In genomic region chr11:96350791-96351190, GRCm38 (mm10) we compare ENCODE assay signal across 15 mouse cellular contexts. TPM values are rescaled to one million over a fixed set of nuclear protein-coding genes. Genes with fewer than 3 reads are reported as not detected.
DNase-seq lines count a peak whose midpoint lies in the region; ATAC-seq and TF ChIP-seq lines count a peak whose summit lies in the region.
"Had no signal": no experiment of that assay in that cellular context is flagged by ENCODE, and none has a peak within 500 bp of the region (broad histone marks: within the 10 kb centered on the region; RNA-seq: fewer than 3 reads in every experiment).

No protein-coding gene starts in this region.

- H3K9ac ChIP-seq in lung, postnatal 0 days (replicated peaks; ENCODE audit: low read depth): no peak overlapping the region

- 0 out of 2 replicates have a peak overlapping the region, but pooled peaks have one; percentile 78 for H3K4me3 ChIP-seq in heart, embryonic 10.5 days
- H3K4me3 ChIP-seq in lung, postnatal 0 days (ENCODE audit: low read depth, low read length): no peak overlapping the region
- H3K4me3 ChIP-seq in limb, embryonic 10.5 days: peak overlapping the region; percentile 63

- no peaks in the 10 kb centered on the region for H3K9me3 ChIP-seq in heart, embryonic 10.5 days
- H3K9me3 ChIP-seq in lung, postnatal 0 days (ENCODE audit: low read length): no peaks in the 10 kb centered on the region
- H3K9me3 ChIP-seq in limb, embryonic 10.5 days (replicated peaks): no peaks in the 10 kb centered on the region

- 41% methylated on average over 2 of the region's 2 CpGs for WGBS in heart, embryonic 10.5 days
- 63% methylated on average over 2 of the region's 2 CpGs for WGBS in lung, postnatal 0 days
- WGBS in limb, embryonic 10.5 days: 7% methylated on average over 2 of the region's 2 CpGs

- peak overlapping the region; percentile 95 for H3K27ac ChIP-seq in heart, embryonic 10.5 days
- H3K27ac ChIP-seq in lung, postnatal 0 days (ENCODE audit: low read length): peak overlapping the region; percentile 79
- H3K27ac ChIP-seq in limb, embryonic 10.5 days: peak overlapping the region; percentile 94

- no peak for TF ChIP-seq EP300 in lung, postnatal 0 days (IDR thresholded peaks at IDR 0.05)

- ATAC-seq in lung, postnatal 0 days: no peak

- TF ChIP-seq CTCF in lung, postnatal 0 days (IDR thresholded peaks at IDR 0.05): no peak

- H3K36me3 ChIP-seq in heart, embryonic 10.5 days: no peaks in the 10 kb centered on the region
- no peaks in the 10 kb centered on the region for H3K36me3 ChIP-seq in lung, postnatal 0 days (ENCODE audit: insufficient read depth, low read length)
- peaks cover 5% of the 10 kb centered on the region; the same call in 1 of the 2 replicates for H3K36me3 ChIP-seq in limb, embryonic 10.5 days

- peaks cover 91% of the 10 kb centered on the region for H3K27me3 ChIP-seq in heart, embryonic 10.5 days (ENCODE audit: insufficient read depth, poor library complexity, severe bottlenecking)
- peaks cover 12% of the 10 kb centered on the region; the same call in 1 of the 2 replicates for H3K27me3 ChIP-seq in lung, postnatal 0 days (replicated peaks; ENCODE audit: insufficient read depth, low read length)
- peaks cover 77% of the 10 kb centered on the region for H3K27me3 ChIP-seq in limb, embryonic 10.5 days (ENCODE audit: low read depth, poor library complexity, severe bottlenecking)

- no peak for DNase-seq in heart, embryonic 10.5 days (ENCODE audit: low spot score)
- DNase-seq in heart, adult 18-20 months: no peak
- DNase-seq in lung, postnatal 0 days (ENCODE audit: low spot score): no peak
- DNase-seq in lung, postnatal 10 days: no peak
- peak; percentile 50 for DNase-seq in limb, embryonic 10.5 days (ENCODE audit: low spot score)
- DNase-seq in yolk sac, embryonic 10.5 days (ENCODE audit: low spot score): no peak
- DNase-seq in left cerebral cortex, adult 9 months (ENCODE audit: low spot score in 2 of 2): no peak
- no peak for DNase-seq in frontal cortex, postnatal 10 days (ENCODE audit: low spot score in 2 of 2)
- DNase-seq: cerebellum, adult 9-11 months; gastrocnemius, adult 2 months; heart, postnatal 10 days; layer of hippocampus, adult 9-11 months had no signal

- H3K4me2 ChIP-seq in lung, postnatal 0 days (replicated peaks; ENCODE audit: low read depth, low read length): peak overlapping the region; percentile 63; the same call in 1 of the 2 replicates

- peaks cover 65% of the 10 kb centered on the region for H3K4me1 ChIP-seq in heart, embryonic 10.5 days
- peaks cover 6% of the 10 kb centered on the region; the same call in 1 of the 2 replicates for H3K4me1 ChIP-seq in lung, postnatal 0 days (ENCODE audit: insufficient read depth, low read depth, low read length)
- peaks cover 83% of the 10 kb centered on the region for H3K4me1 ChIP-seq in limb, embryonic 10.5 days

RNA-seq across cellular contexts. Expression of gene Hoxb2, which starts 0.5 kb away (rescaled TPM):
- 5.7 and 27.6 TPM in 2 replicates for polyA plus RNA-seq in heart, embryonic 10.5 days (2016; fragmentation: Nextera tagmentation; extraction: Ambion mirVana)
- total RNA-seq in heart, adult 18-20 months (2021): under 1 TPM; 0.46 to 0.62 TPM
- polyA plus RNA-seq in lung, postnatal 0 days (2015; fragmentation: Nextera tagmentation; extraction: Ambion mirVana): 16.5 and 16.9 TPM in 2 replicates
- polyA plus RNA-seq in limb, embryonic 10.5 days (2016; fragmentation: Nextera tagmentation; extraction: Ambion mirVana): 11.3 and 13.5 TPM in 2 replicates

RNA-seq across cellular contexts. Expression of gene Hoxb1, which starts 14.8 kb away (rescaled TPM):
- 0.20 and 3.3 TPM in 2 replicates for polyA plus RNA-seq in heart, embryonic 10.5 days (2016; fragmentation: Nextera tagmentation; extraction: Ambion mirVana)
- total RNA-seq in heart, adult 18-20 months (2021): not detected
- not detected in 2 replicates for polyA plus RNA-seq in lung, postnatal 0 days (2015; fragmentation: Nextera tagmentation; extraction: Ambion mirVana)
- polyA plus RNA-seq in limb, embryonic 10.5 days (2016; fragmentation: Nextera tagmentation; extraction: Ambion mirVana): 0.78 and 0.83 TPM in 2 replicates
- total RNA-seq: gastrocnemius, adult 2 months; heart, postnatal 10 days; liver, adult 2 months; megakaryocyte-erythroid progenitor cell, adult 5-6 weeks had no signal
- polyA plus RNA-seq: liver, adult 2 months; spleen, adult 2 months had no signal

RNA-seq across cellular contexts. Expression of gene Hoxb3, which starts 27.7 kb away (rescaled TPM):
- 0.42 and 1.8 TPM in 2 replicates for polyA plus RNA-seq in heart, embryonic 10.5 days (2016; fragmentation: Nextera tagmentation; extraction: Ambion mirVana)
- under 1 TPM; 0.12 to 0.57 TPM for total RNA-seq in heart, adult 18-20 months (2021)
- polyA plus RNA-seq in lung, postnatal 0 days (2015; fragmentation: Nextera tagmentation; extraction: Ambion mirVana): 1.5 and 2.2 TPM in 2 replicates
- polyA plus RNA-seq in limb, embryonic 10.5 days (2016; fragmentation: Nextera tagmentation; extraction: Ambion mirVana): 0.76 and 1.0 TPM in 2 replicates

RNA-seq across cellular contexts. Expression of gene Hoxb4, which starts 32.7 kb away (rescaled TPM):
- 0.31 and 2.0 TPM in 2 replicates for polyA plus RNA-seq in heart, embryonic 10.5 days (2016; fragmentation: Nextera tagmentation; extraction: Ambion mirVana)
- total RNA-seq in heart, adult 18-20 months (2021): under 1 TPM; 0.62 to 0.64 TPM
- 2.6 and 3.0 TPM in 2 replicates for polyA plus RNA-seq in lung, postnatal 0 days (2015; fragmentation: Nextera tagmentation; extraction: Ambion mirVana)
- polyA plus RNA-seq in limb, embryonic 10.5 days (2016; fragmentation: Nextera tagmentation; extraction: Ambion mirVana): 0.89 and 1.2 TPM in 2 replicates

RNA-seq across cellular contexts. Expression of gene Hoxb5, which starts 47.7 kb away (rescaled TPM):
- 1.0 and 5.2 TPM in 2 replicates for polyA plus RNA-seq in heart, embryonic 10.5 days (2016; fragmentation: Nextera tagmentation; extraction: Ambion mirVana)
- under 1 TPM; 0.12 to 0.21 TPM for total RNA-seq in heart, adult 18-20 months (2021)
- 16.8 and 17.3 TPM in 2 replicates for polyA plus RNA-seq in lung, postnatal 0 days (2015; fragmentation: Nextera tagmentation; extraction: Ambion mirVana)
- polyA plus RNA-seq in limb, embryonic 10.5 days (2016; fragmentation: Nextera tagmentation; extraction: Ambion mirVana): 5.5 and 5.9 TPM in 2 replicates
- total RNA-seq: megakaryocyte-erythroid progenitor cell, adult 5-6 weeks had no signal
